Comparison of ENCODE assay signal across 9 mouse cellular contexts in genomic region chr13:63258167-63258582, GRCm38 (mm10).
DNase-seq lines count a peak whose midpoint lies in the region; ATAC-seq and TF ChIP-seq lines count a peak whose summit lies in the region.
"Had no signal": no experiment of that assay in that cellular context is flagged by ENCODE, and none has a peak within 500 bp of the region (broad histone marks: within the 10 kb centered on the region; RNA-seq: fewer than 3 reads in every experiment).

No protein-coding gene starts in this region.

- H3K4me2 ChIP-seq in lung, embryonic 14.5 days = no peak overlapping the region
- H3K4me2 ChIP-seq in heart, embryonic 16.5 days (ENCODE audit: low read depth, low read length) = no peak overlapping the region

- H3K9me3 ChIP-seq in lung, embryonic 14.5 days (ENCODE audit: low read depth, low read length) = no peaks in the 10 kb centered on the region
- no peaks in the 10 kb centered on the region for H3K9me3 ChIP-seq in heart, embryonic 16.5 days (replicated peaks; ENCODE audit: control insufficient read depth, low read length)

- no peaks in the 10 kb centered on the region for H3K27me3 ChIP-seq in lung, embryonic 14.5 days (ENCODE audit: insufficient read depth, low read length)
- no peaks in the 10 kb centered on the region for H3K27me3 ChIP-seq in heart, embryonic 16.5 days (ENCODE audit: control insufficient read depth, insufficient read depth, low read length)
- no peaks in the 10 kb centered on the region for H3K27me3 ChIP-seq in small intestine, adult 2 months (ENCODE audit: control insufficient read depth, insufficient read depth, low read length)

- no peak overlapping the region for H3K9ac ChIP-seq in lung, embryonic 14.5 days
- peak overlapping the region; percentile 47 for H3K9ac ChIP-seq in heart, embryonic 16.5 days (ENCODE audit: low read length)

- peaks cover 20% of the 10 kb centered on the region for H3K4me1 ChIP-seq in lung, embryonic 14.5 days (ENCODE audit: insufficient read depth)
- H3K4me1 ChIP-seq in heart, embryonic 16.5 days (ENCODE audit: control insufficient read depth, insufficient read depth, low read length) = peaks cover 86% of the 10 kb centered on the region
- H3K4me1 ChIP-seq in small intestine, adult 2 months (ENCODE audit: control insufficient read depth, insufficient read depth, insufficient read length, low read length) = peaks cover 43% of the 10 kb centered on the region

- no peak; the same call in 1 of the 2 replicates for ATAC-seq in lung, embryonic 14.5 days (ENCODE audit: insufficient read depth)
- ATAC-seq in heart, embryonic 16.5 days (replicated peaks; ENCODE audit: extremely low read depth, insufficient read depth, low FRiP score) = no peak
- ATAC-seq: forebrain, embryonic 14.5 days had no signal

- WGBS in lung, embryonic 14.5 days = 44% methylated on average over 6 of the region's 6 CpGs
- WGBS in heart, embryonic 16.5 days = 52% methylated on average over 6 of the region's 6 CpGs
- WGBS in small intestine, adult 2 months = 36% methylated on average over 6 of the region's 6 CpGs

- TF ChIP-seq CTCF in lung, embryonic 14.5 days (IDR thresholded peaks at IDR 0.05; ENCODE audit: low read depth) = no peak
- TF ChIP-seq CTCF in small intestine, adult 2 months (IDR thresholded peaks at IDR 0.05; ENCODE audit: extremely low read depth, insufficient read length, insufficient replicate concordance, low read depth, low read length) = no peak

- no peak overlapping the region for H3K4me3 ChIP-seq in lung, embryonic 14.5 days (ENCODE audit: low read depth, low read length)
- no peak overlapping the region for H3K4me3 ChIP-seq in heart, embryonic 16.5 days (ENCODE audit: low read length)
- no peak overlapping the region for H3K4me3 ChIP-seq in small intestine, adult 2 months (ENCODE audit: low read depth, low read length)

- peaks cover 59% of the 10 kb centered on the region for H3K36me3 ChIP-seq in lung, embryonic 14.5 days (ENCODE audit: insufficient read depth)
- peaks cover 11% of the 10 kb centered on the region; the same call in 1 of the 2 replicates for H3K36me3 ChIP-seq in heart, embryonic 16.5 days (ENCODE audit: control insufficient read depth, insufficient read depth)
- peaks cover 4% of the 10 kb centered on the region; the same call in 1 of the 2 replicates for H3K36me3 ChIP-seq in small intestine, adult 2 months (ENCODE audit: control insufficient read depth, insufficient read depth, low read length)

- TF ChIP-seq POLR2A in small intestine, adult 2 months (IDR thresholded peaks at IDR 0.05; ENCODE audit: low read depth, low read length) = no peak

- peak; percentile 63 for DNase-seq in gastrocnemius, adult 18-20 months (ENCODE audit: low spot score)
- no peak for DNase-seq in gastrocnemius, postnatal 10 days
- DNase-seq in lung, embryonic 14.5 days = peak; percentile 58
- no peak for DNase-seq in lung, postnatal 25 days (ENCODE audit: low spot score)
- DNase-seq in right cerebral cortex, adult 2 months (ENCODE audit: low spot score in 2 of 2) = no peak
- no peak for DNase-seq in frontal cortex, postnatal 25 days (ENCODE audit: low spot score in 2 of 2)

- no peak overlapping the region; the same call in 1 of the 2 replicates for H3K27ac ChIP-seq in lung, embryonic 14.5 days (ENCODE audit: low read depth)
- H3K27ac ChIP-seq in heart, embryonic 16.5 days (ENCODE audit: low read length) = peak overlapping the region; percentile 68
- peak overlapping the region; percentile 13; the same call in 1 of the 2 replicates for H3K27ac ChIP-seq in small intestine, adult 2 months (ENCODE audit: insufficient read depth, low read depth, low read length)

Comparison
In these comparisons a context has a peak if more than half of its experiments do, and no peak if none do; other contexts are left out.
1. DNase-seq: peak in gastrocnemius, adult 18-20 months (single experiment) and lung, embryonic 14.5 days (single experiment); none in gastrocnemius, postnatal 10 days (single experiment), lung, postnatal 25 days (single experiment), right cerebral cortex, adult 2 months (0 of 2) and frontal cortex, postnatal 25 days (0 of 2).